In the genomic region with DNA sequence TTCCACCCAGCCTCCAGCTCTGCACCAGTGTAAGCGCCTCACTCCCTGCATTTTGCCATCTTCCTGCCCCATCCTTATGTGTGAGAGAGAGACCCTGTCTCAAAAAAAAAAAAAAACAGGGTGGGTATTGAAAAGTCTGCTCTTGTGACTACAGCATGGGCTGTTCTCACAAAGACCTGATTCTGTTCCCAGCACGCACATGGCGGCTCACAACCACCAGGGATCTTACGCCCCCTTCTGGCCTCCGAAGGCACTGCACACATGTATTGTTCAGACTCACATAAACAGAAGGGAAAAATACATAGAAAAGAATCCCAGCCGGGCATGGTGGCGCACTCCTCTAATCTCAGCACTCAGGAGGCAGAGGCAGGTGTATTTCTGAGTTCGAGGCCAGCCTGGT, we compare ENCODE assay signal across 13 mouse cellular contexts. TPM values are rescaled to one million over a fixed set of nuclear protein-coding genes. Genes with fewer than 3 reads are reported as not detected.
A peak's percentile ranks its signal among the peaks of the same experiment; 100 is the strongest.
DNase-seq lines count a peak whose midpoint lies in the region; ATAC-seq and TF ChIP-seq lines count a peak whose summit lies in the region.
"Had no signal": no experiment of that assay in that cellular context is flagged by ENCODE, and none has a peak within 500 bp of the region (broad histone marks: within the 10 kb centered on the region; RNA-seq: fewer than 3 reads in every experiment).

No protein-coding gene starts in this region.

- no peak overlapping the region for H3K4me3 ChIP-seq in forebrain, postnatal 0 days (ENCODE audit: low read depth, low read length)
- H3K4me3 ChIP-seq in forebrain, embryonic 13.5 days: no peak overlapping the region
- no peak overlapping the region for H3K4me3 ChIP-seq in lung, embryonic 14.5 days (ENCODE audit: low read depth, low read length)
- H3K4me3 ChIP-seq in ES-E14 (ENCODE audit: insufficient read depth in 1 of 2, low read depth in 1 of 2, low read length in 2 of 2, poor library complexity in 1 of 2, severe bottlenecking in 1 of 2): peak overlapping the region in 1 of 2 experiments; percentile 47; a peak in 1 of 4 replicates
- no peak overlapping the region for H3K4me3 ChIP-seq in forebrain, embryonic 16.5 days (replicated peaks; ENCODE audit: low read length)
- H3K4me3 ChIP-seq: kidney, embryonic 15.5 days; liver, embryonic 15.5 days had no signal

- no peak overlapping the region for H3K27ac ChIP-seq in forebrain, postnatal 0 days (ENCODE audit: low read depth, low read length)
- H3K27ac ChIP-seq in forebrain, embryonic 13.5 days: no peak overlapping the region
- no peak overlapping the region for H3K27ac ChIP-seq in lung, embryonic 14.5 days (ENCODE audit: low read depth)
- no peak overlapping the region for H3K27ac ChIP-seq in ES-E14 (ENCODE audit: insufficient read depth, low read depth, low read length, poor library complexity, severe bottlenecking)
- no peak overlapping the region for H3K27ac ChIP-seq in forebrain, embryonic 16.5 days (ENCODE audit: low read length)
- H3K27ac ChIP-seq: kidney, embryonic 15.5 days; liver, embryonic 15.5 days had no signal

- no peaks in the 10 kb centered on the region for H3K9me3 ChIP-seq in forebrain, postnatal 0 days (ENCODE audit: low read length)
- H3K9me3 ChIP-seq in forebrain, embryonic 13.5 days (replicated peaks): no peaks in the 10 kb centered on the region
- no peaks in the 10 kb centered on the region for H3K9me3 ChIP-seq in lung, embryonic 14.5 days (ENCODE audit: low read depth, low read length)
- H3K9me3 ChIP-seq in ES-E14 (ENCODE audit: control insufficient read depth, insufficient read depth, low read depth, low read length): no peaks in the 10 kb centered on the region
- no peaks in the 10 kb centered on the region for H3K9me3 ChIP-seq in forebrain, embryonic 16.5 days (ENCODE audit: control insufficient read depth, low read length)
- H3K9me3 ChIP-seq: kidney, embryonic 15.5 days; liver, embryonic 15.5 days had no signal

- peak; percentile 21 for DNase-seq in forebrain, postnatal 0 days
- peak; percentile 32 for DNase-seq in lung, embryonic 14.5 days
- no peak for DNase-seq in lung, adult 18-20 months
- peak; percentile 85 for DNase-seq in ES-E14 (ENCODE audit: low read depth, low spot score)
- DNase-seq in induced T-regulatory cell, adult 2 months (ENCODE audit: low read depth): peak; percentile 62
- DNase-seq in gastrocnemius, postnatal 36 days: no peak
- DNase-seq: adrenal gland, postnatal 14 days; heart, postnatal 14 days had no signal

- intact Hi-C loops in gastrocnemius, postnatal 36 days (cut with DNase I): no loop called here

- in situ Hi-C loops in ES-E14 (cut with MboI; ENCODE audit: low sequenced_read_pairs in 2 of 2, unreplicated experiment in 2 of 2): no loop called here

- H3K36me3 ChIP-seq in forebrain, postnatal 0 days (ENCODE audit: insufficient read depth): peaks cover 4% of the 10 kb centered on the region; the same call in 1 of the 2 replicates
- no peaks in the 10 kb centered on the region for H3K36me3 ChIP-seq in forebrain, embryonic 13.5 days (ENCODE audit: poor library complexity, severe bottlenecking)
- no peaks in the 10 kb centered on the region for H3K36me3 ChIP-seq in lung, embryonic 14.5 days (ENCODE audit: insufficient read depth)
- no peaks in the 10 kb centered on the region for H3K36me3 ChIP-seq in ES-E14 (ENCODE audit: control insufficient read depth, insufficient read depth, low read length, poor library complexity, severe bottlenecking)
- H3K36me3 ChIP-seq in forebrain, embryonic 16.5 days (ENCODE audit: control insufficient read depth, insufficient read depth): no peaks in the 10 kb centered on the region
- H3K36me3 ChIP-seq: kidney, embryonic 15.5 days; liver, embryonic 15.5 days had no signal

- H3K4me2 ChIP-seq in forebrain, postnatal 0 days (ENCODE audit: low read depth): no peak overlapping the region
- no peak overlapping the region for H3K4me2 ChIP-seq in forebrain, embryonic 13.5 days
- no peak overlapping the region for H3K4me2 ChIP-seq in lung, embryonic 14.5 days
- no peak overlapping the region for H3K4me2 ChIP-seq in forebrain, embryonic 16.5 days (ENCODE audit: low read length)
- H3K4me2 ChIP-seq: liver, embryonic 15.5 days had no signal

- H3K27me3 ChIP-seq in forebrain, postnatal 0 days (ENCODE audit: insufficient read depth, low read length): no peaks in the 10 kb centered on the region; the same call in 1 of the 2 replicates
- peaks cover 44% of the 10 kb centered on the region for H3K27me3 ChIP-seq in forebrain, embryonic 13.5 days
- peaks cover 33% of the 10 kb centered on the region for H3K27me3 ChIP-seq in lung, embryonic 14.5 days (ENCODE audit: insufficient read depth, low read length)
- H3K27me3 ChIP-seq in forebrain, embryonic 16.5 days (replicated peaks; ENCODE audit: control insufficient read depth, insufficient read depth, low read length): no peaks in the 10 kb centered on the region; the same call in 1 of the 2 replicates

- 67% methylated on average over 8 of the region's 8 CpGs for WGBS in forebrain, postnatal 0 days
- WGBS in forebrain, embryonic 13.5 days: 72% methylated on average over 8 of the region's 8 CpGs
- 65% methylated on average over 8 of the region's 8 CpGs for WGBS in lung, embryonic 14.5 days
- 67% methylated on average over 8 of the region's 8 CpGs for WGBS in forebrain, embryonic 16.5 days

- peak; percentile 49 for TF ChIP-seq CTCF in forebrain, postnatal 0 days (IDR thresholded peaks at IDR 0.05; ENCODE audit: low read depth)
- peak; percentile 49 for TF ChIP-seq CTCF in lung, embryonic 14.5 days (IDR thresholded peaks at IDR 0.05; ENCODE audit: low read depth)

- H3K4me1 ChIP-seq in forebrain, postnatal 0 days (ENCODE audit: insufficient read depth): peaks cover 4% of the 10 kb centered on the region; the same call in 1 of the 2 replicates
- peaks cover 9% of the 10 kb centered on the region for H3K4me1 ChIP-seq in forebrain, embryonic 13.5 days
- no peaks in the 10 kb centered on the region for H3K4me1 ChIP-seq in lung, embryonic 14.5 days (ENCODE audit: insufficient read depth)
- H3K4me1 ChIP-seq in ES-E14 (ENCODE audit: control insufficient read depth in 2 of 2, insufficient read depth in 2 of 2, low read length in 2 of 2, poor library complexity in 1 of 2): peaks cover 0 to 25% of the 10 kb centered on the region in 2 experiments; a peak in 1 of 4 replicates
- peaks cover 13% of the 10 kb centered on the region for H3K4me1 ChIP-seq in forebrain, embryonic 16.5 days (replicated peaks; ENCODE audit: control insufficient read depth, insufficient read depth, low read length)

- ATAC-seq in forebrain, postnatal 0 days: no peak
- ATAC-seq in forebrain, embryonic 13.5 days: no peak
- no peak for ATAC-seq in lung, embryonic 14.5 days (ENCODE audit: insufficient read depth)
- ATAC-seq in forebrain, embryonic 16.5 days: no peak
- ATAC-seq: midbrain, embryonic 16.5 days had no signal

- H3K9ac ChIP-seq in forebrain, postnatal 0 days: no peak overlapping the region
- no peak overlapping the region for H3K9ac ChIP-seq in forebrain, embryonic 13.5 days
- H3K9ac ChIP-seq in lung, embryonic 14.5 days: no peak overlapping the region
- no peak overlapping the region for H3K9ac ChIP-seq in ES-E14 (ENCODE audit: insufficient read depth, low read depth, low read length, poor library complexity, severe bottlenecking)
- no peak overlapping the region for H3K9ac ChIP-seq in forebrain, embryonic 16.5 days (replicated peaks; ENCODE audit: low read depth, low read length)
- H3K9ac ChIP-seq: kidney, embryonic 15.5 days; liver, embryonic 15.5 days had no signal

RNA-seq across cellular contexts. Expression of a gene that starts 2.7 kb away (rescaled TPM):
- 65.4 and 76.0 TPM in 2 replicates for total RNA-seq in forebrain, postnatal 0 days (2014; rRNA removed)
- polyA plus RNA-seq in forebrain, postnatal 0 days (2015; fragmentation: Nextera tagmentation; extraction: Ambion mirVana): 66.1 and 70.2 TPM in 2 replicates
- 13.4 and 15.0 TPM in 2 replicates for polyA plus RNA-seq in forebrain, embryonic 13.5 days (2015; fragmentation: Nextera tagmentation; extraction: Ambion mirVana)
- polyA plus RNA-seq in lung, embryonic 14.5 days (2014; fragmentation: Nextera tagmentation; extraction: Ambion mirVana): 0.08 and 0.09 TPM in 2 replicates
- 1.1 and 1.3 TPM in 2 replicates for total RNA-seq in ES-E14 (2012; rRNA removed)
- polyA plus RNA-seq in forebrain, embryonic 16.5 days (2015; fragmentation: Nextera tagmentation; extraction: Ambion mirVana): 37.6 and 45.4 TPM in 2 replicates
- under 1 TPM in 1 of 2 experiments, not detected in 1; 0.08 TPM for total RNA-seq in gastrocnemius, postnatal 36 days (2021)

RNA-seq across cellular contexts. Expression of a gene that starts 8.0 kb away (rescaled TPM):
- total RNA-seq in forebrain, postnatal 0 days (2014; rRNA removed): 64.5 and 91.4 TPM in 2 replicates
- 76.2 and 85.7 TPM in 2 replicates for polyA plus RNA-seq in forebrain, postnatal 0 days (2015; fragmentation: Nextera tagmentation; extraction: Ambion mirVana)
- 14.8 and 17.6 TPM in 2 replicates for polyA plus RNA-seq in forebrain, embryonic 13.5 days (2015; fragmentation: Nextera tagmentation; extraction: Ambion mirVana)
- polyA plus RNA-seq in lung, embryonic 14.5 days (2014; fragmentation: Nextera tagmentation; extraction: Ambion mirVana): 4.5 and 5.7 TPM in 2 replicates
- total RNA-seq in ES-E14 (2012; rRNA removed): 0.79 and 0.94 TPM in 2 replicates
- polyA plus RNA-seq in forebrain, embryonic 16.5 days (2015; fragmentation: Nextera tagmentation; extraction: Ambion mirVana): 41.0 and 47.4 TPM in 2 replicates
- under 1 TPM; 0.57 to 0.64 TPM for total RNA-seq in gastrocnemius, postnatal 36 days (2021)

RNA-seq across cellular contexts. Expression of a gene that starts 14.5 kb away (rescaled TPM):
- 82.1 and 104 TPM in 2 replicates for total RNA-seq in forebrain, postnatal 0 days (2014; rRNA removed)
- polyA plus RNA-seq in forebrain, postnatal 0 days (2015; fragmentation: Nextera tagmentation; extraction: Ambion mirVana): 43.5 and 45.2 TPM in 2 replicates
- 33.4 and 37.8 TPM in 2 replicates for polyA plus RNA-seq in forebrain, embryonic 13.5 days (2015; fragmentation: Nextera tagmentation; extraction: Ambion mirVana)
- 11.7 and 15.2 TPM in 2 replicates for polyA plus RNA-seq in lung, embryonic 14.5 days (2014; fragmentation: Nextera tagmentation; extraction: Ambion mirVana)
- 12.6 and 13.1 TPM in 2 replicates for total RNA-seq in ES-E14 (2012; rRNA removed)
- polyA plus RNA-seq in forebrain, embryonic 16.5 days (2015; fragmentation: Nextera tagmentation; extraction: Ambion mirVana): 48.1 and 54.0 TPM in 2 replicates
- total RNA-seq in gastrocnemius, postnatal 36 days (2021): 10 to 100 TPM; 11.7 to 12.0 TPM

RNA-seq across cellular contexts. Expression of a gene that starts 37.2 kb away (rescaled TPM):
- 176 and 215 TPM in 2 replicates for total RNA-seq in forebrain, postnatal 0 days (2014; rRNA removed)
- 326 and 360 TPM in 2 replicates for polyA plus RNA-seq in forebrain, postnatal 0 days (2015; fragmentation: Nextera tagmentation; extraction: Ambion mirVana)
- polyA plus RNA-seq in forebrain, embryonic 13.5 days (2015; fragmentation: Nextera tagmentation; extraction: Ambion mirVana): 273 and 305 TPM in 2 replicates
- 172 and 186 TPM in 2 replicates for polyA plus RNA-seq in lung, embryonic 14.5 days (2014; fragmentation: Nextera tagmentation; extraction: Ambion mirVana)
- 113 and 116 TPM in 2 replicates for total RNA-seq in ES-E14 (2012; rRNA removed)
- polyA plus RNA-seq in forebrain, embryonic 16.5 days (2015; fragmentation: Nextera tagmentation; extraction: Ambion mirVana): 325 and 344 TPM in 2 replicates
- total RNA-seq in gastrocnemius, postnatal 36 days (2021): 10 to 100 TPM; 86.2 to 89.5 TPM

RNA-seq across cellular contexts. Expression of a gene that starts 47.1 kb away (rescaled TPM):
- total RNA-seq in forebrain, postnatal 0 days (2014; rRNA removed): 69.0 and 74.6 TPM in 2 replicates
- polyA plus RNA-seq in forebrain, postnatal 0 days (2015; fragmentation: Nextera tagmentation; extraction: Ambion mirVana): 45.9 and 52.5 TPM in 2 replicates
- 55.8 and 60.5 TPM in 2 replicates for polyA plus RNA-seq in forebrain, embryonic 13.5 days (2015; fragmentation: Nextera tagmentation; extraction: Ambion mirVana)
- polyA plus RNA-seq in lung, embryonic 14.5 days (2014; fragmentation: Nextera tagmentation; extraction: Ambion mirVana): 48.1 and 55.9 TPM in 2 replicates
- 155 and 174 TPM in 2 replicates for total RNA-seq in ES-E14 (2012; rRNA removed)
- 69.4 and 70.4 TPM in 2 replicates for polyA plus RNA-seq in forebrain, embryonic 16.5 days (2015; fragmentation: Nextera tagmentation; extraction: Ambion mirVana)
- 10 to 100 TPM; 20.3 to 24.9 TPM for total RNA-seq in gastrocnemius, postnatal 36 days (2021)

Comparison
In these comparisons a context has a peak if more than half of its experiments do, and no peak if none do; other contexts are left out.
1. DNase-seq: peak in forebrain, postnatal 0 days (single experiment), lung, embryonic 14.5 days (single experiment), ES-E14 (single experiment) and induced T-regulatory cell, adult 2 months (single experiment); none in lung, adult 18-20 months (0 of 2) and gastrocnemius, postnatal 36 days (0 of 2).
2. RNA of a gene that starts 2.7 kb away (polyA plus RNA-seq): 66.1 to 70.2 TPM in forebrain, postnatal 0 days, 37.6 to 45.4 TPM in forebrain, embryonic 16.5 days and 13.4 to 15.0 TPM in forebrain, embryonic 13.5 days; 0.08 to 0.09 TPM in lung, embryonic 14.5 days; every median in the first group is over 10 times any median in the second.